24 mouse cellular contexts compared by ENCODE assay signal in the genomic region with DNA sequence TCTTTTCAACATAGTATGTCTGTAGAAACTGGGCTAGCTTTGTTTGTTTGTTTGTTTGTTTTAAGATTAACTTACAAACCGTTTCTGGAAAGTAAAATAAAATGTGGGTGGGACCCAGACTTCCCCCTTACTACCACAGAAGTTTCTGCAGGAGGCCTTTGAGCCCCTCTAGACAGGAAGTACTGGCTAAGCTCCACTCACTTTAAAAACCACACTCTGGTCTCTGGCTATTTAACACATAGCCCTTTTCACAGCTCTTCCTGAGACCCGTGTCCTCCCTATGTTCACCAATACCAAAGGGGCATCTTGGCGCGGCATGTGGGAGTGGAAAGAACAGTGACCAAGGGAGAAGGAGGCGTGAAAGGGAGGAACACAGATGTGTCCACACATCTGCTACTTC.
"Had no signal": no experiment of that assay in that cellular context is flagged by ENCODE, and none has a peak within 500 bp of the region (broad histone marks: within the 10 kb centered on the region; RNA-seq: fewer than 3 reads in every experiment).

No protein-coding gene starts in this region.

- H3K4me2 ChIP-seq: heart, embryonic 12.5 days; hindbrain, embryonic 13.5 days; hindbrain, embryonic 15.5 days; kidney, embryonic 15.5 days; limb, embryonic 12.5 days; liver, embryonic 13.5 days had no signal

- H3K4me3 ChIP-seq: gastrocnemius, adult 2 months; heart, embryonic 10.5 days; heart, embryonic 12.5 days; hindbrain, embryonic 13.5 days; hindbrain, embryonic 15.5 days; kidney, embryonic 15.5 days; limb, embryonic 12.5 days; liver, embryonic 13.5 days had no signal

- H3K4me1 ChIP-seq: heart, embryonic 10.5 days; heart, embryonic 12.5 days; hindbrain, embryonic 13.5 days; hindbrain, embryonic 15.5 days; kidney, embryonic 15.5 days; limb, embryonic 12.5 days; liver, embryonic 13.5 days had no signal

- ATAC-seq: hindbrain, postnatal 0 days; intestine, embryonic 16.5 days had no signal

- H3K27ac ChIP-seq: gastrocnemius, adult 2 months; heart, embryonic 10.5 days; hindbrain, embryonic 13.5 days; hindbrain, embryonic 15.5 days; hindbrain, postnatal 0 days; kidney, embryonic 15.5 days; kidney, postnatal 0 days; limb, embryonic 12.5 days; liver, embryonic 13.5 days had no signal

- H3K36me3 ChIP-seq: heart, embryonic 10.5 days; heart, embryonic 12.5 days; hindbrain, embryonic 13.5 days; hindbrain, embryonic 15.5 days; kidney, embryonic 15.5 days; limb, embryonic 12.5 days; liver, embryonic 13.5 days had no signal

- H3K9me3 ChIP-seq: heart, embryonic 10.5 days; heart, embryonic 12.5 days; hindbrain, embryonic 13.5 days; hindbrain, embryonic 15.5 days; kidney, embryonic 15.5 days; limb, embryonic 12.5 days; liver, embryonic 13.5 days had no signal

- H3K27me3 ChIP-seq: heart, embryonic 12.5 days; hindbrain, embryonic 13.5 days; hindbrain, embryonic 15.5 days; kidney, embryonic 15.5 days; limb, embryonic 12.5 days; liver, embryonic 13.5 days had no signal

- H3K9ac ChIP-seq: heart, embryonic 12.5 days; hindbrain, embryonic 13.5 days; hindbrain, embryonic 15.5 days; kidney, embryonic 15.5 days; limb, embryonic 12.5 days; liver, embryonic 13.5 days had no signal

- DNase-seq: gastrocnemius, adult 2 months; gastrocnemius, postnatal 10 days; gastrocnemius, postnatal 25 days; heart, adult 18-20 months; heart, postnatal 10 days; heart, postnatal 4 days; kidney, adult 11 months; kidney, adult 2 months; kidney, adult 9 months; kidney, postnatal 14 days; kidney, postnatal 36 days; layer of hippocampus, adult 9-11 months; layer of hippocampus, postnatal 36 days; left cerebral cortex, postnatal 4 days; liver, embryonic 13.5 days had no signal
